Mouse (Mus musculus) CH12.LX (cell line): Measurements from ENCODE around the gene Exosc9. TPM values are rescaled to one million over a fixed set of nuclear protein-coding genes. Genes with fewer than 3 reads are reported as not detected.

Experiments
- DNase-seq: peaks from one replicate; pipeline ENCODE4 v3.0.0-alpha.2; 2013; ENCODE audit errors: extremely low read depth
- H3K27ac ChIP-seq: 2 replicates; pipeline ENCODE4 v1.5.1; 2012; ENCODE audit warnings: low read depth, mild to moderate bottlenecking, control low read depth, moderate library complexity; ENCODE audit not compliant: insufficient read depth
- H3K27me3 ChIP-seq: replicated peaks from 2 replicates; pipeline ENCODE3; 2012; ENCODE audit warnings: inconsistent platforms
- H3K36me3 ChIP-seq, 2 experiments: replicated peaks in 1 of 2; 2 replicates each; pipeline versions ENCODE3 to v1.6.1; 2012; ENCODE audit warnings: inconsistent platforms in 1 of 2, low read length in 1 of 2, mild to moderate bottlenecking in 1 of 2, mixed read lengths in 1 of 2, moderate library complexity in 1 of 2; ENCODE audit not compliant: control insufficient read depth in 1 of 2, insufficient read depth in 1 of 2
- H3K4me1 ChIP-seq, 2 experiments: 2 replicates each; pipeline ENCODE4 v1.6.1; 2012; ENCODE audit warnings: inconsistent platforms in 1 of 2, moderate library complexity in 1 of 2; ENCODE audit not compliant: insufficient read depth in 2 of 2, control insufficient read depth in 1 of 2
- H3K4me2 ChIP-seq: 2 replicates; pipeline ENCODE4 v1.6.1; 2012; ENCODE audit warnings: low read depth, mild to moderate bottlenecking, control low read depth; ENCODE audit not compliant: poor library complexity, insufficient read depth, severe bottlenecking
- H3K4me3 ChIP-seq, 3 experiments: fragments of 150-350 bp in 1 of 3; sonication (generic) in 1 of 3; replicated peaks in 1 of 3; 2 replicates each; pipeline versions ENCODE3 to v1.5.1; 2011 to 2012; ENCODE audit warnings: low read depth in 2 of 3, low read length in 2 of 3, mild to moderate bottlenecking in 2 of 3, moderate library complexity in 2 of 3, control low read depth in 1 of 3, improper control_type of control experiment in 1 of 3, inconsistent platforms in 1 of 3, mixed read lengths in 1 of 3; ENCODE audit not compliant: poor library complexity in 1 of 3
- H3K79me2 ChIP-seq: replicated peaks from 2 replicates; pipeline ENCODE4 v1.6.1; 2012; ENCODE audit warnings: mild to moderate bottlenecking, moderate library complexity; ENCODE audit not compliant: control insufficient read depth, poor library complexity, insufficient read depth, severe bottlenecking; ENCODE audit errors: extremely low read depth
- H3K9ac ChIP-seq: 2 replicates; pipeline ENCODE4 v1.6.1; 2012; ENCODE audit warnings: low read depth, mild to moderate bottlenecking, control low read depth, moderate library complexity; ENCODE audit not compliant: insufficient read depth
- H3K9me3 ChIP-seq: replicated peaks from 2 replicates; pipeline ENCODE3; 2012; ENCODE audit warnings: low read length, inconsistent platforms, mixed read lengths
- BHLHE40 ChIP-seq: IDR thresholded peaks from 2 replicates; pipeline ENCODE4 v1.6.1; 2011; ENCODE audit warnings: mild to moderate bottlenecking, low read depth, low read length, improper control_type of control experiment
- CHD2 ChIP-seq: IDR thresholded peaks from 2 replicates; pipeline ENCODE4 v1.6.1; 2011; ENCODE audit warnings: low read length, improper control_type of control experiment
- CTCF ChIP-seq, 2 experiments: IDR thresholded peaks in 1 of 2; conservative IDR thresholded peaks in 1 of 2; 2 replicates each; pipeline ENCODE4 v1.5.1; 2011 to 2012; ENCODE audit warnings: low read depth in 2 of 2, low read length in 2 of 2, improper control_type of control experiment in 1 of 2, inconsistent platforms in 1 of 2, mild to moderate bottlenecking in 1 of 2, moderate library complexity in 1 of 2
- EP300 ChIP-seq: IDR thresholded peaks from 2 replicates; pipeline ENCODE4 v1.6.1; 2011; ENCODE audit warnings: low read length, improper control_type of control experiment
- ETS1 ChIP-seq: conservative IDR thresholded peaks from 2 replicates; pipeline ENCODE4 v1.6.1; 2012; ENCODE audit warnings: low read depth, mild to moderate bottlenecking, inconsistent platforms, low read length, improper control_type of control experiment, moderate library complexity
- GABPA ChIP-seq: IDR thresholded peaks from 2 replicates; pipeline ENCODE4 v1.6.1; 2012; ENCODE audit warnings: low read depth, low read length, improper control_type of control experiment, inconsistent platforms; ENCODE audit not compliant: insufficient replicate concordance
- IRF4 ChIP-seq: IDR thresholded peaks from 2 replicates; pipeline ENCODE4 v1.6.1; 2014; ENCODE audit warnings: low read depth, mild to moderate bottlenecking, inconsistent platforms, low read length, improper control_type of control experiment
- JUND ChIP-seq: conservative IDR thresholded peaks from 2 replicates; pipeline ENCODE4 v1.6.1; 2011; ENCODE audit warnings: low read depth, low read length, improper control_type of control experiment
- PAX5 ChIP-seq: IDR thresholded peaks from 2 replicates; pipeline ENCODE4 v1.6.1; 2012; ENCODE audit warnings: low read length, inconsistent platforms, mixed read lengths
- RAD21 ChIP-seq: IDR thresholded peaks from 2 replicates; pipeline ENCODE4 v1.6.1; 2011; ENCODE audit warnings: low read depth, mild to moderate bottlenecking, low read length, improper control_type of control experiment, moderate library complexity
- RCOR1 ChIP-seq: conservative IDR thresholded peaks from 2 replicates; pipeline ENCODE4 v1.6.1; 2012; ENCODE audit warnings: low read depth, mild to moderate bottlenecking, inconsistent platforms, low read length, improper control_type of control experiment
- TBP ChIP-seq: conservative IDR thresholded peaks from 2 replicates; pipeline ENCODE4 v1.6.1; 2011; ENCODE audit warnings: low read depth, low read length, improper control_type of control experiment
- TCF12 ChIP-seq: IDR thresholded peaks from 2 replicates; pipeline ENCODE4 v1.6.1; 2014; ENCODE audit warnings: low read depth, mild to moderate bottlenecking, inconsistent platforms, low read length, improper control_type of control experiment
- USF1 ChIP-seq: IDR thresholded peaks from 2 replicates; pipeline ENCODE4 v1.6.1; 2014; ENCODE audit warnings: low read depth, mild to moderate bottlenecking, inconsistent platforms, low read length, improper control_type of control experiment
- USF2 ChIP-seq: conservative IDR thresholded peaks from 2 replicates; pipeline ENCODE4 v1.6.1; 2011; ENCODE audit warnings: low read depth, low read length, improper control_type of control experiment
- ZC3H11A ChIP-seq: IDR thresholded peaks from 2 replicates; pipeline ENCODE4 v1.6.1; 2012; ENCODE audit warnings: low read depth, mild to moderate bottlenecking, inconsistent platforms, low read length, improper control_type of control experiment
- ZKSCAN1 ChIP-seq: IDR thresholded peaks from 2 replicates; pipeline ENCODE4 v1.6.1; 2012; ENCODE audit warnings: low read depth, inconsistent platforms, low read length, improper control_type of control experiment, borderline replicate concordance
- ZNF384 ChIP-seq: IDR thresholded peaks from 2 replicates; pipeline ENCODE4 v1.6.1; 2012; ENCODE audit warnings: low read depth, low read length, improper control_type of control experiment, inconsistent platforms
- dilution Hi-C: fragments of 300-500 bp; cut with MboI; formaldehyde crosslinking; loops from 2 replicates; pipeline ENCODE4 v1.14.3; 2020; ENCODE audit warnings: low sequenced_read_pairs; ENCODE audit not compliant: extremely low pct_unique_long_range_greater_than_20kb, extremely low pct_ligation_motif_present
- in situ Hi-C: fragments of 300-500 bp; cut with MboI; formaldehyde crosslinking; loops from 3 replicates; pipeline ENCODE4 v1.14.3; 2019; ENCODE audit warnings: low sequenced_read_pairs, low pct_ligation_motif_present, low pct_unique_long_range_greater_than_20kb, mixed read lengths
- polyA plus RNA-seq: library from polyadenylated mRNA; unstranded; fragments of >175 nt; gene quantifications from 2 replicates; pipeline ENCODE4 v1.2.1, GENCODE M21; 2012; ENCODE audit warnings: low read depth; ENCODE audit not compliant: insufficient read length
- total RNA-seq, 2 experiments: library from RNA; depleted of rRNA; stranded (reverse); fragments of 300-350 nt in 1 of 2; fragments of >200 nt in 1 of 2; gene quantifications; 2 replicates each; pipeline ENCODE4 v1.2.3; 2012 to 2014

Exosc9 gene
- total and polyA plus RNA-seq, 3 experiments: 60.6 to 149 (median 128) TPM

DNA sequence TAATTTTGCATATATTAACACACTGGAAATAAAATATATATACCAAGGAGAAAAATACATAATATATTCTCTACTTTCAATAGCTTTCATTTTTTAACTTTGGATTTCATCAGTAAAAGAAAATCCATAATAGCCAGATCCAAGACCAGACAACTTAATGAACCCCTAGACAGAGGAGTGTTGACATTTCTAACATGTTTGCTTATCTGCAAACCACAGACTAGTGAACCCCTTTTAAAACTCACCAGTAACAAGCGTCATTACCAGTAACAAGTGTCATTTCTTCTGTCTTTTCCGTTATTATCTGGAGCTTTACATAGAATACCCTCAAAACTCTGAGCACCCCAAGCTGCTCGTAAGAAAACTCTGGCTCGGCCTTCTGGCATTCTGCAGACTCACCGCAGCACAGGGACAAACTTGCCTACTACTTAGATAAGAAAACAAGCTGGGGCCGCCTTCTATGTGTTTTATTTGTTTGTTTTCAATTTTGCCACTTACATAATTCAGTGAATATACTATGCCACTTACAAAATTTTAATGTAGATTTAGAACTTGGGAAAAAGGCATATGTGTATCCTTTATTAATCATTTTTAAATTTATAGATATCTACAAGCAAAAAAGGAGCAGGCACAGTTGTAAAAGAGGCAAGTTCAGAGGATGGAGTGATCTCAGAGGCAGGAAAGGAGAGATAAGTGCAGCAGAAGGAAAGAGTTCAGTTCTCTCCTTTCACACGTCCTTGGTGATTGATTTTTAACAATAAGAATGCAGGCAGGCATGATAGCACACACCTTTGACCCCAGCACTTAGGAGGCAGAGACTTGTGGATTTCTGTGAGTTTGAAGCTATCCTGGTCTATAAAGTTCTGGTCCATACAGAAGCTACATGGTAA lies 53.7 kb downstream of the Exosc9 start:
- Histone ChIP-seq H3K4me3 (no peak overlapping the region), H3K27me3 (no peaks in the 10 kb centered on the region), H3K4me1 (peaks cover 0 to 5% of the 10 kb centered on the region in 2 experiments; a peak in 2 of 4 replicates), H3K9ac (no peak overlapping the region), H3K9me3 (no peaks in the 10 kb centered on the region), H3K4me2 (no peak overlapping the region), H3K79me2 (no peaks in the 10 kb centered on the region), H3K27ac (no peak overlapping the region), H3K36me3 (no peaks in the 10 kb centered on the region)
- dilution Hi-C loops: no loop called here
- DNase-seq: no peak
- TF ChIP-seq ZC3H11A (no peak), ETS1 (no peak), USF1 (no peak)
- in situ Hi-C loops: no loop called here

GRCm38 (mm10) chr3:36612687-36613086 lies 60.3 kb downstream of the Exosc9 start:
- H3K27ac ChIP-seq: no peak overlapping the region
- DNase-seq: no peak
- no peaks in the 10 kb centered on the region for H3K79me2 ChIP-seq
- peaks cover 2 to 8% of the 10 kb centered on the region in 2 experiments; a peak in 3 of 4 replicates for H3K4me1 ChIP-seq
- dilution Hi-C loops: no loop called here
- no peaks in the 10 kb centered on the region for H3K27me3 ChIP-seq
- no peaks in the 10 kb centered on the region for H3K36me3 ChIP-seq
- no peak overlapping the region; the same call in 1 of the 2 replicates for H3K9ac ChIP-seq
- no peaks in the 10 kb centered on the region for H3K9me3 ChIP-seq
- TF ChIP-seq IRF4 (no peak), ZKSCAN1 (no peak), RCOR1 (no peak), BHLHE40 (no peak), EP300 (no peak), ZNF384 (no peak), USF1 (no peak), CHD2 (no peak), RAD21 (no peak), PAX5 (no peak), JUND (no peak), USF2 (no peak), CTCF (conservative IDR thresholded peaks at IDR 0.05 in 1 of 2, IDR thresholded peaks at IDR 0.05 in 1 of 2; ENCODE audit: low read depth in 2 of 2, low read length in 2 of 2) (no peak), TBP (no peak), TCF12 (no peak), GABPA (no peak)
- H3K4me3 ChIP-seq: peak overlapping the region; percentile 16 to 63 (median 56)
- peak overlapping the region; percentile 83 for H3K4me2 ChIP-seq
- in situ Hi-C loops: no loop called here
